Mouse (Mus musculus): ENCODE data around the gene Tnfrsf1a. TPM values are rescaled to one million over a fixed set of nuclear protein-coding genes. Genes with fewer than 3 reads are reported as not detected.

The Tnfrsf1a gene
- total and polyA plus RNA-seq, 3 experiments = 0.04 TPM; not detected in 2

GRCm38 (mm10) chr6:125344866-125345265 lies 4.3 kb upstream of the Tnfrsf1a start:
- Histone ChIP-seq H3K9me3 (replicated peaks) (peaks cover 54% of the 10 kb centered on the region), H3K4me3 (ENCODE audit: low read depth, low read length) (no peak overlapping the region), H3K36me3 (replicated peaks) (no peaks in the 10 kb centered on the region), H3K27me3 (ENCODE audit: insufficient read depth, low read length) (no peaks in the 10 kb centered on the region), H3K4me1 (ENCODE audit: insufficient read depth, low read depth, low read length) (no peaks in the 10 kb centered on the region)
- DNase-seq (ENCODE audit: low spot score) = no peak
- no peak for TF ChIP-seq GATA1 (IDR thresholded peaks at IDR 0.05; ENCODE audit: borderline replicate concordance, low read length)
- TF ChIP-seq TAL1 (conservative IDR thresholded peaks at IDR 0.05; ENCODE audit: low read depth, low read length) = no peak
- no peak for TF ChIP-seq POLR2AphosphoS5 (IDR thresholded peaks at IDR 0.05; ENCODE audit: insufficient replicate concordance, low read depth, low read length)
- no peak for TF ChIP-seq CTCF (IDR thresholded peaks at IDR 0.05; ENCODE audit: low read depth, low read length)
- TF ChIP-seq GATA2 (IDR thresholded peaks at IDR 0.05; ENCODE audit: borderline replicate concordance, low read depth, low read length) = no peak
- no peak for ATAC-seq (ENCODE audit: extremely low read depth, insufficient number of reproducible peaks, low FRiP score, poor library complexity, severe bottlenecking)

DNA sequence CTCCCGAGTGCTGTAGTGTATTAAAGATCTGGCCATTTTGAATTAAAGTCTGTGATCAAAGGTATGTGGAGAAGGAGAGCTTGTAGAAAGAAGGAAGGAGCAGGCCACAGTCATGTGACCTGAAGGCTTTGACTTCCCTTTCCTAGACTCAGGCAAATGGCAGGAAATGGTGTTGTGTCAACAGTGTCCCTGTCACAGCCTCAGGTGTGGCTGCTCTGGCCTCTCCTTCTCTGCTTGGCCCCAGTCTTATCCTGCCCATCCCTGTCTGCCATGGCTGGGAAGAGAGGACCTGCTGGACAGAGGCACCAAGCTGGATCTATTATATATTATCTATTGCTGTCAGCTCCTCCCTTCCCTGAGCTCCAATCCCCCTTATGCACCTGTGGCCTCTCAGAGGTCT lies 3.5 kb upstream of the Tnfrsf1a start:
- peaks cover 57% of the 10 kb centered on the region for H3K9me3 ChIP-seq (replicated peaks)
- H3K4me1 ChIP-seq (ENCODE audit: insufficient read depth, low read depth, low read length) = no peaks in the 10 kb centered on the region
- DNase-seq (ENCODE audit: low spot score) (no peak), ATAC-seq (ENCODE audit: extremely low read depth, insufficient number of reproducible peaks, low FRiP score, poor library complexity, severe bottlenecking) (no peak)
- H3K27me3 ChIP-seq (ENCODE audit: insufficient read depth, low read length) = no peaks in the 10 kb centered on the region
- no peaks in the 10 kb centered on the region for H3K36me3 ChIP-seq (replicated peaks)
- no peak for TF ChIP-seq GATA1 (IDR thresholded peaks at IDR 0.05; ENCODE audit: borderline replicate concordance, low read length)
- no peak for TF ChIP-seq TAL1 (conservative IDR thresholded peaks at IDR 0.05; ENCODE audit: low read depth, low read length)
- TF ChIP-seq GATA2 (IDR thresholded peaks at IDR 0.05; ENCODE audit: borderline replicate concordance, low read depth, low read length) = no peak
- TF ChIP-seq CTCF (IDR thresholded peaks at IDR 0.05; ENCODE audit: low read depth, low read length) = no peak
- H3K4me3 ChIP-seq (ENCODE audit: low read depth, low read length) = no peak overlapping the region

DNA sequence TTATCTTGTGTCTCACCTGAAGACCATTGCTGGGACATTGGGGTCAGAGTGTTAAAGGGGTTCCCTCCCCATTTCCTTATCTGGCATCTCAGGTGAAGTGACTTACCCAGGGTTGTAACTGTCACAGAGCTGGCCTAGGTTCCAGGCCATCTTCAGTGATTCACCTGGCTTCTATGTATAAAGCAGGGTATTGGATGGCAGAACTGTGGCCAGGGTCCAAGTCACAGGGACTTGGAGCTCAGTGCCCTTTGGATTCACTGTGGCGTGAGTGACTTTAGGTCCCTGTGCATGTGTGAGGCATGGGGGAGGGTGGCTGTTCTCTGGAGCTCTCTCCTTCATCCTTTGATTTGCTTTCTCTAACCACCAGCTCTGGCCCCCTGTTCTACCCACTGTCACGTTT lies 3.1 kb upstream of the Tnfrsf1a start:
- TF ChIP-seq TAL1 (conservative IDR thresholded peaks at IDR 0.05; ENCODE audit: low read depth, low read length) (no peak), GATA1 (IDR thresholded peaks at IDR 0.05; ENCODE audit: borderline replicate concordance, low read length) (no peak), CTCF (IDR thresholded peaks at IDR 0.05; ENCODE audit: low read depth, low read length) (no peak), POLR2AphosphoS5 (IDR thresholded peaks at IDR 0.05; ENCODE audit: insufficient replicate concordance, low read depth, low read length) (no peak), GATA2 (IDR thresholded peaks at IDR 0.05; ENCODE audit: borderline replicate concordance, low read depth, low read length) (no peak)
- ATAC-seq (ENCODE audit: extremely low read depth, insufficient number of reproducible peaks, low FRiP score, poor library complexity, severe bottlenecking) (no peak), DNase-seq (ENCODE audit: low spot score) (no peak)
- H3K27me3 ChIP-seq (ENCODE audit: insufficient read depth, low read length) = no peaks in the 10 kb centered on the region
- peaks cover 56% of the 10 kb centered on the region for H3K9me3 ChIP-seq (replicated peaks)
- no peaks in the 10 kb centered on the region for H3K4me1 ChIP-seq (ENCODE audit: insufficient read depth, low read depth, low read length)
- no peak overlapping the region for H3K4me3 ChIP-seq (ENCODE audit: low read depth, low read length)
- no peaks in the 10 kb centered on the region for H3K36me3 ChIP-seq (replicated peaks)

- Histone ChIP-seq H3K4me1 (ENCODE audit: insufficient read depth, low read depth, low read length) (no peaks in the 10 kb centered on the region), H3K9me3 (replicated peaks) (peaks cover 56% of the 10 kb centered on the region), H3K27me3 (ENCODE audit: insufficient read depth, low read length) (no peaks in the 10 kb centered on the region), H3K36me3 (replicated peaks) (no peaks in the 10 kb centered on the region), H3K4me3 (ENCODE audit: low read depth, low read length) (no peak overlapping the region; the same call in 1 of the 2 replicates)
- no peak for ATAC-seq (ENCODE audit: extremely low read depth, insufficient number of reproducible peaks, low FRiP score, poor library complexity, severe bottlenecking)
- DNase-seq (ENCODE audit: low spot score) = no peak
- no peak for TF ChIP-seq POLR2AphosphoS5 (IDR thresholded peaks at IDR 0.05; ENCODE audit: insufficient replicate concordance, low read depth, low read length)
- no peak for TF ChIP-seq TAL1 (conservative IDR thresholded peaks at IDR 0.05; ENCODE audit: low read depth, low read length)
- no peak for TF ChIP-seq CTCF (IDR thresholded peaks at IDR 0.05; ENCODE audit: low read depth, low read length)
- TF ChIP-seq GATA1 (IDR thresholded peaks at IDR 0.05; ENCODE audit: borderline replicate concordance, low read length) = no peak
- TF ChIP-seq GATA2 (IDR thresholded peaks at IDR 0.05; ENCODE audit: borderline replicate concordance, low read depth, low read length) = no peak
Observed at GRCm38 (mm10) chr6:125349575-125350230, 541 bp downstream of the Tnfrsf1a start.

GRCm38 (mm10) chr6:125350231-125350994 lies 1.3 kb downstream of the Tnfrsf1a start:
- DNase-seq (ENCODE audit: low spot score) = no peak

GRCm38 (mm10) chr6:125350995-125351324 lies 1.8 kb downstream of the Tnfrsf1a start:
- H3K27me3 ChIP-seq (ENCODE audit: insufficient read depth, low read length) = no peaks in the 10 kb centered on the region
- peaks cover 58% of the 10 kb centered on the region for H3K9me3 ChIP-seq (replicated peaks)
- no peak for DNase-seq (ENCODE audit: low spot score)
- no peak for ATAC-seq (ENCODE audit: extremely low read depth, insufficient number of reproducible peaks, low FRiP score, poor library complexity, severe bottlenecking)
- no peaks in the 10 kb centered on the region for H3K4me1 ChIP-seq (ENCODE audit: insufficient read depth, low read depth, low read length)
- TF ChIP-seq GATA1 (IDR thresholded peaks at IDR 0.05; ENCODE audit: borderline replicate concordance, low read length) (no peak), POLR2AphosphoS5 (IDR thresholded peaks at IDR 0.05; ENCODE audit: insufficient replicate concordance, low read depth, low read length) (no peak), TAL1 (conservative IDR thresholded peaks at IDR 0.05; ENCODE audit: low read depth, low read length) (no peak), GATA2 (IDR thresholded peaks at IDR 0.05; ENCODE audit: borderline replicate concordance, low read depth, low read length) (no peak), CTCF (IDR thresholded peaks at IDR 0.05; ENCODE audit: low read depth, low read length) (no peak)
- H3K36me3 ChIP-seq (replicated peaks) = no peaks in the 10 kb centered on the region
- H3K4me3 ChIP-seq (ENCODE audit: low read depth, low read length) = no peak overlapping the region

More at GRCm38 (mm10) chr6:125350231-125350994, 1.3 kb downstream of the Tnfrsf1a start:
- Histone ChIP-seq H3K27me3 (ENCODE audit: insufficient read depth, low read length) (no peaks in the 10 kb centered on the region), H3K36me3 (replicated peaks) (no peaks in the 10 kb centered on the region), H3K9me3 (replicated peaks) (peaks cover 57% of the 10 kb centered on the region), H3K4me3 (ENCODE audit: low read depth, low read length) (no peak overlapping the region; the same call in 1 of the 2 replicates), H3K4me1 (ENCODE audit: insufficient read depth, low read depth, low read length) (no peaks in the 10 kb centered on the region)
- TF ChIP-seq GATA1 (IDR thresholded peaks at IDR 0.05; ENCODE audit: borderline replicate concordance, low read length) = no peak
- no peak for TF ChIP-seq POLR2AphosphoS5 (IDR thresholded peaks at IDR 0.05; ENCODE audit: insufficient replicate concordance, low read depth, low read length)
- TF ChIP-seq GATA2 (IDR thresholded peaks at IDR 0.05; ENCODE audit: borderline replicate concordance, low read depth, low read length) = no peak
- TF ChIP-seq TAL1 (conservative IDR thresholded peaks at IDR 0.05; ENCODE audit: low read depth, low read length) = no peak
- TF ChIP-seq CTCF (IDR thresholded peaks at IDR 0.05; ENCODE audit: low read depth, low read length) = no peak
- ATAC-seq (ENCODE audit: extremely low read depth, insufficient number of reproducible peaks, low FRiP score, poor library complexity, severe bottlenecking) = no peak
